Mouse (Mus musculus): ENCODE data around the gene Atp5j2. TPM values are rescaled to one million over a fixed set of nuclear protein-coding genes. Genes with fewer than 3 reads are reported as not detected.

Atp5j2 gene
- total and polyA plus RNA-seq, 3 experiments, result 493 to 733 (median 543) TPM

DNA sequence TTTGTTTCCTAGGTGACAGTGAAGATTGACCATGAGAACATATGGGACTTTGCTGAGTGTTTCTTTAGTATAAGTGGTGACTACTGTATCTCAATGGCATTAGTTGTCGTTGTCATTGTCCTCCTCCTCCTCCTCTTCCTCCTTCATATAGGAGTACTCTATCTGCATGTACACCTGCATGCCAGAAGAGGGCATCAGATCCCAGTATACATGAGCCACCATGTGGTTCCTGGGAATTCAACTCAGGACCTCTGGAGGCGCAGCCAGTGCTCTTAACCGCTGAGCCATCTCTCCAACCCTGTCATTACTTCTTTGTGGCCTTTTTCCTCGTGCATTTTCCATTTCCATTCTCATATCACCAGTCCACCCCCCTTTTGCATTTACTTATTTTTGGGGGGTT lies 22.8 kb upstream of the Atp5j2 start:
- no peaks in the 10 kb centered on the region; a peak in 2 of 4 replicates for H3K36me3 ChIP-seq (ENCODE audit: control insufficient read depth in 1 of 2, insufficient read depth in 2 of 2, low read length in 2 of 2)
- H3K9me3 ChIP-seq (replicated peaks; ENCODE audit: insufficient read depth, low read length), result no peaks in the 10 kb centered on the region
- H3K27me3 ChIP-seq (ENCODE audit: control insufficient read depth in 1 of 2, insufficient read depth in 2 of 2, low read length in 2 of 2), result no peaks in the 10 kb centered on the region
- no peak overlapping the region for H3K4me3 ChIP-seq (ENCODE audit: control insufficient read depth in 1 of 2, insufficient read depth in 1 of 2, low read depth in 2 of 2, low read length in 2 of 2)
- no peak overlapping the region for H3K27ac ChIP-seq (ENCODE audit: control insufficient read depth, low read depth, low read length)
- TF ChIP-seq ZMIZ1 (IDR thresholded peaks at IDR 0.05; ENCODE audit: low read depth, low read length) (no peak), RAD21 (IDR thresholded peaks at IDR 0.05; ENCODE audit: low read depth, low read length) (peak; percentile 49), BHLHE40 (IDR thresholded peaks at IDR 0.05; ENCODE audit: borderline replicate concordance, low read depth, low read length) (no peak), MYB (IDR thresholded peaks at IDR 0.05; ENCODE audit: low read depth, low read length) (no peak), CHD1 (IDR thresholded peaks at IDR 0.05; ENCODE audit: low read depth, low read length) (no peak), MEF2A (IDR thresholded peaks at IDR 0.05; ENCODE audit: extremely low read depth, insufficient replicate concordance, low read depth, low read length, poor library complexity, severe bottlenecking) (no peak), KAT2A (conservative IDR thresholded peaks at IDR 0.05; ENCODE audit: low read depth, low read length) (no peak), SIN3A (IDR thresholded peaks at IDR 0.05; ENCODE audit: low read length) (no peak), SMC3 (IDR thresholded peaks at IDR 0.05; ENCODE audit: low read depth, low read length) (peak; percentile 55), ZC3H11A (IDR thresholded peaks at IDR 0.05; ENCODE audit: low read depth, low read length) (peak; percentile 44; the same call in 1 of the 2 replicates), MXI1 (IDR thresholded peaks at IDR 0.05; ENCODE audit: low read depth, low read length) (0 out of 2 replicates have a peak, but pooled peaks have one; percentile 27), MYC (IDR thresholded peaks at IDR 0.05; ENCODE audit: low read depth, low read length) (peak; percentile 69; the same call in 1 of the 2 replicates), CTCF (IDR thresholded peaks at IDR 0.05 in 2 of 3, conservative IDR thresholded peaks at IDR 0.05 in 1 of 3; ENCODE audit: control insufficient read depth in 1 of 3, insufficient read depth in 1 of 3, low read depth in 2 of 3, low read length in 3 of 3, poor library complexity in 1 of 3, severe bottlenecking in 1 of 3) (peak; percentile 43 to 59 (median 57))
- H3K4me1 ChIP-seq (ENCODE audit: control insufficient read depth in 1 of 2, insufficient read depth in 2 of 2, low read length in 2 of 2), result no peaks in the 10 kb centered on the region
- no peaks in the 10 kb centered on the region for H3K79me2 ChIP-seq (ENCODE audit: control insufficient read depth, insufficient read depth, low read length, poor library complexity)
- H3K9ac ChIP-seq (ENCODE audit: control insufficient read depth, low read depth, low read length, poor library complexity, severe bottlenecking), result no peak overlapping the region
- DNase-seq (ENCODE audit: low read depth, low spot score), result peak; percentile 53

DNA sequence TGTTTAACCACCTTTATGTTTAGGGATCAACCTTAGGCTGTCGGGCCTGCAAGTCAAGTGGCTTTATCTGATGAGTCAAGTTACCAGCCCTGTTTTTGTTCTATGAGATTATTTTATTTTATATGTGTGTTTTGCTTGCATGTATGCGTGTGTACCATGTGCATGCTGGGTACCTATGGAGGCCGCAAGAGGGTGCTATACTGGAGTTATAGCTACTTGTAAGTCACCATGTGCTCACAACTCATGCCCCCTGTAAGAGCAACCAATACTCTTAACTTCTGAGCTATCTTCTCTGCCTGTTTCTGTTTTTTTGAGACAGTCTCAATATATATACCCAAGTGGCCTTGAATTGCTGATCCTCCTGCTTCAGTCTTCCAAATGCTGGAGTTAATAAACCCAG lies 21.6 kb upstream of the Atp5j2 start:
- peak; percentile 44 for DNase-seq (ENCODE audit: low read depth, low spot score)
- TF ChIP-seq ZNF384 (IDR thresholded peaks at IDR 0.05; ENCODE audit: low read depth, low read length), result no peak
- TF ChIP-seq MYC (IDR thresholded peaks at IDR 0.05; ENCODE audit: low read depth, low read length), result peak; percentile 73; the same call in 1 of the 2 replicates
- TF ChIP-seq TCF12 (IDR thresholded peaks at IDR 0.05; ENCODE audit: low read depth, low read length), result no peak
- TF ChIP-seq CTCF (IDR thresholded peaks at IDR 0.05 in 2 of 3, conservative IDR thresholded peaks at IDR 0.05 in 1 of 3; ENCODE audit: control insufficient read depth in 1 of 3, insufficient read depth in 1 of 3, low read depth in 2 of 3, low read length in 3 of 3, poor library complexity in 1 of 3, severe bottlenecking in 1 of 3), result peak in 2 of 3 experiments; percentile 2 to 17; a peak in 1 of 6 replicates
- Histone ChIP-seq H3K4me1 (ENCODE audit: control insufficient read depth in 1 of 2, insufficient read depth in 2 of 2, low read length in 2 of 2) (no peaks in the 10 kb centered on the region), H3K9ac (ENCODE audit: control insufficient read depth, low read depth, low read length, poor library complexity, severe bottlenecking) (no peak overlapping the region), H3K27ac (ENCODE audit: control insufficient read depth, low read depth, low read length) (no peak overlapping the region), H3K79me2 (ENCODE audit: control insufficient read depth, insufficient read depth, low read length, poor library complexity) (no peaks in the 10 kb centered on the region), H3K36me3 (ENCODE audit: control insufficient read depth in 1 of 2, insufficient read depth in 2 of 2, low read length in 2 of 2) (peaks cover 0 to 6% of the 10 kb centered on the region in 2 experiments), H3K27me3 (ENCODE audit: control insufficient read depth in 1 of 2, insufficient read depth in 2 of 2, low read length in 2 of 2) (no peaks in the 10 kb centered on the region), H3K4me3 (ENCODE audit: control insufficient read depth in 1 of 2, insufficient read depth in 1 of 2, low read depth in 2 of 2, low read length in 2 of 2) (no peak overlapping the region), H3K9me3 (replicated peaks; ENCODE audit: insufficient read depth, low read length) (no peaks in the 10 kb centered on the region)
